Mouse (Mus musculus) layer of hippocampus, postnatal 36 days (tissue): Measurements from ENCODE around the gene Timm17a. TPM values are rescaled to one million over a fixed set of nuclear protein-coding genes. Genes with fewer than 3 reads are reported as not detected.

ENCODE experiments used
- DNase-seq, 2 experiments: peaks; one replicate each; pipeline ENCODE4 v3.0.0; 2022
- total RNA-seq, 2 experiments: library from RNA; stranded (reverse); gene quantifications; 2 replicates each; pipeline ENCODE4 v1.2.3; 2021

The Timm17a gene
- total RNA-seq, 2 experiments from 2014 or later, result 162 to 176 TPM

DNA sequence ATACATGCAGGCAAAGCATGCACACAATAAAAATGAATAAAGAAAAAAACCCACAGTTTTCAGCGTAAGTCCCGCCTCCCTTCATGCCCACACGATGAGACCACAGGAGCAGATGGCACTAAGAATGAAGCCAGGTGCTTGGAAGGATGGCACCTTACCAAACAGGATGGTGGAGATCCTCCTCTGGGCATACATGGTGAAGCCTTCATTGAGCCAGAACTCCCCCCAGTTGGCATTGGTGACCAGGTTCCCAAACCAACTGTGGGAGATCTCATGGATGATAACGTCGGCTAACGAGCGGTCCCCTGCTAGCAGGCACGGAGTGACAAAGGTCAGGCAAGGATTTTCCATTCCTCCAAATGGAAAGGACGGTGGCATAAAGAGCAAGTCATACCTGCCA, 42.2 kb downstream of the Timm17a start:
- DNase-seq, result no peak

DNA sequence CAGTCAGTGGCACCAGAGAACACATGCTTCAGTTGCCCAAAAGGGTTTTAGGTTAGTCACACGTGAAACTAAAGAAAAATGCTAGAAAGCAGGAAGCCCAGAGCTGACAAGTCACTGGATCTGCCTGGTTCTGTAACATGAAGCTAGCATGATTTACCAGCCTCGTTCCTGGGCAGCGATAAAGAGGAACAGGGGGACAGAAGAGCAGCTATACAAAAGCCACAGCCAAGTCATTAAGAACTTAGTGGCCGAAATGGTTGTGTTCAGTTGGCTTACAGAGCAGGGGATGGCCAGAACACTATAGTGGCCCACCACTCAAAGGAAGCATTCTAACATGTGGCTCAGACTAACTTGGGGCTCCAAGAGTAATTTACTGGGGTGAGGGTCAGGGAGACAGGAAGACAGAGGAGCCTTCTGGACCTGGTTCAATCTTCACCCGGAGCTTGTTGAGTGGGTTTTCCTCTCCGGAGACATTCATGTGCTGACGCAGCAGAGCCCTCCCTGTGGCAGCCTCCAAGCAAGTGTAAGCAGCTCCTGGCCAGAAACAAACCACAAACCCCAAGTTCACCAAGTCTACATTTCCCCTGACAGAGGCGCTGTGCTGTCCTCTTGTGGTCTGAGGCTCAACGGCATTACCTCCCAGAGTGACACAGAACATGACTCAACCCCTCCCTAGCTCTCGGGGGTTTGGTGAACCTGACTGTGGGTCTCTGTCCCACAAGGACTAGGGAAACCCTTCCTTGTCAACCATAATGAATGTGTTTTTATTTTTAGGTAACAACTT, 45.7 kb downstream of the Timm17a start:
- DNase-seq, result no peak

DNA sequence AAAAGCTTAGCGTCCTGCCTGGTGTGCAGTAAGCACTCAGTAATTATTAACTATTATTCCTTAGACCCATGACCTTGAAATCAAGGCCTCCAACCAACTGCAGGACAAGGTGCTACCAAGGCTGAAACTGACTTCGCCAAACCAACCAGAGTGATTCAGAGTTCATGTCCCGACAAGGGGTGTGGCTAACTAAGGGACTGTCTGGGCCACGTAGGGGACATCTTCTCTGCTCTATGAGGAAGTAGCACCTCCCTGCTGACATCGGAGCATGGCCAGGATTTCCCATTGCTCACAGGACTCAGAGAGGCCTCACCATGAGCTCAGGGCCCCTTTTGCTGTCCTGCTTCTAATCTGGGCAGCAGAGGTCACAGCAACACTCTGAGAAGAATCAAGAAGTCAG, 47.7 kb downstream of the Timm17a start:
- DNase-seq, result no peak

DNA sequence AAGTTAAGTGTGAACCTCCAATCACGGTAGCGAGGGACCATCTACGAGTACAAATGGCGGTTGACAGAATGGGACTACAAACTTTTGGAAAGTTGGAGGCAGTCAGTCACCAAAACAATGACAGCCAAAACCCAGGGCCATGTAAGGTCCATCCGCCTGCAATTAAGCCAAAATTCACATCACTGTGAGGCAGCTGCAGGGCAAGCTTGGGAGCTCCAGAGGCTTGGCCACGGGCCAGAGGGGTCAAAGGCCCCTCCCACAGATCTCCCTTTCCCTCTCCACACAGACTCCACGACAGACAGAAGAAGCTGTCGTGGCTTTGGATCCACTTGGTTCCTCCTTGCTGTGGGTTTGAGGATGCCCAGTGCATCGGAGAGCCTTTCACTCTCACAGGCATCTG, 50.3 kb downstream of the Timm17a start:
- no peak for DNase-seq

GRCm38 (mm10) chr1:135262329-135262728, 51.2 kb downstream of the Timm17a start:
- DNase-seq, result no peak

DNA sequence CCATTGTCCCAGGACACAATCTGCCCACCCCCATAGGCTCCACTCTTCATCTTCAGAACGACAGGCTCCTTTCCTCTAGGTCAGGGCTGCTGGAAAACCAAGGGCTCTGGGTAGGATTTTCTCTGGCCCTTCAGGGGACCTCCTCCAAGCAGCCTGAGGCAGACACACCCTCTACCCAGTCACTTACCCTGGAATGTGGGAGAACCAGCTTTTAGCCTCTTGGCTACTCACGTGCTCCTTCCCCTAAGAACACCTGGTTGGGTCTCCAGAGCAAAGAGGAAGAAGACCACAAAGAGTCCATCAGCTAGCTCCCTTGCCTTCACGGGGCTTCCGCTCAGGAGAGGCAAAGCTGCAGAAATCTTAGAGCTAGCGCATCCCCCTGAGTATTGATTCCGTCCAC, 52.6 kb downstream of the Timm17a start:
- no peak for DNase-seq

DNA sequence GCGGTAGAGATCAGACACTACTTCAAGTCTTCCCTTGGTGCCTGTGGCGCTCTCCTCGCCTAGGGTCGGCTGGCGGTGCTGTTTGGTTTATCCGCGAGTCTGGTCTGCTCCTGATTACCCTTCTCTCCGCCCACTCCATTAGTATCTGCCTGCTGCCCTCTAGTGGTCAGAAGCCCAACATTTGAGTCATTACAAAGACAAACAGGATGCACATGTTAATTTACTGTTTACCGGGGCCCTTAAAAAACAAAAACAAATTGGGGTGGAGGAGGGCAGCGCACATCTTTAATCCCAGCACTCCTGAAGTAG, 54.5 kb downstream of the Timm17a start:
- DNase-seq, result peak; percentile 48 to 74

GRCm38 (mm10) chr1:135258380-135259127, 55.0 kb downstream of the Timm17a start, which contains the start of gene Elf3:
Gene Elf3 (minus strand): TSS chr1:135258568.
- no peak for DNase-seq

DNA sequence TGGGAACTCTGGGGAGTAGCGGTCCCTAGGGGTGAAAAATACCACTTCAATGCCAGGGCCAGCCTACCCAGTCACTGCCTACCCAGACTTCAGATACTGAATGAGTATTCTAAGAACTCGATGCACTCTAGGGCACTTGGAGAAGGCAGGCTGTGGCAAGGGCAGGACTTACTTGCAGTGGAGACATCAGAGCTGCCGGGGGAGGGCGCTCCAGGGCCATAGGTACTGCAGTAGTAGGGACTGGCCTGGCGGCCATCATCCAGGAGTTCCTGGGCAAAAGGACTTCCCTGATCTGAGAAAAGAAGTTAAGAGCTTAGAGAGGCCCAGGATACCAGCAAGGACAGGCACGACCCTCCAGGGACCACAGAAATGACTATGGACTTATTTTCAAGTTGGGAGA, 57.3 kb downstream of the Timm17a start:
- no peak for DNase-seq

DNA sequence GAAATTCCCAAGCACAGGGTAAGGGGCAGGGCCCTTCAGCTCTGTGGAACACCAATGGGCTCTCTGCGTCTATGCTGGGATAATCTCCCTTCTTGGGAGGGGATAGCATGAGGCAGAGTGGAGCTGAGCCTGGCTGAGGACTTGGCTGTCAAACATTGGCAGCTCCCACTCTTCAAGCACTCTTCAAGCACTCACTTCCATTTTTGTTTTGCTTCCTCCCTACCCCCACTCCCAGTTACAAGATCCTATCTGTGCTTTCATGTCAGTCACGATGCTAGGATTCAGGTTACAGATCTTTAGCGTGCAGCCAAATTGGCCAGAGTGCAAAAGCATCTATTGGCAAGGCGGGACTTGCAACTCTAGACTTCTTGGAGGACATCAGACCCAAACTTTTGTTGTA, 60.7 kb downstream of the Timm17a start:
- DNase-seq, result no peak

GRCm38 (mm10) chr1:135251405-135251804, 62.2 kb downstream of the Timm17a start:
- DNase-seq, result no peak

- no peak for DNase-seq
Measured at GRCm38 (mm10) chr1:135250706-135251105, 62.9 kb downstream of the Timm17a start.

DNA sequence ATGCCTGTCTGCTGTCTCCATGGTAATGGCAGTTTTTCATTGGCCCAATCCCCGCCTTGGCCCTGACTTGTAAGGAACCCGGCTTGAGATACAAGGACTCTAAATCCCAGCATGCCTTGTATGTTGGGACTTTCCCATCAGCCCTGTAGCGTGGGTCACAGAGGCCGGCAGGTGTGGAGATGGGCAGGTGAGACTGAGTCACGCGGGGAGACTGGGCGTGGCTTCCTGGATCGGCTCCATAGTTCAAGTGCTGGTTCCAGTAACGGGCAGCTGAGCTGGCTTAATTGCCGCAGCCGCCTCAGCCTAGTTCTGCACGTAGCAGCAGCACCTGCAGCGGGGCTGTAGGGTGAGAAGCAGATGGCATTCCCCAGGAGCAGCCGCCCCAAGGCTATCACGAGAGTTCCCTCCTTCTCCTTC, 65.1 kb downstream of the Timm17a start:
- DNase-seq, result peak; percentile 24 to 40

Other genes with a start within 250 kb of the Timm17a start
- 1 to 10 TPM; 1.7 to 1.8 TPM for gene Lgr6, start 208.5 kb downstream of the Timm17a start, total RNA-seq
- not detected for gene Ptpn7, start 181.1 kb downstream of the Timm17a start, total RNA-seq
- gene Arl8a, start 167.0 kb downstream of the Timm17a start, total RNA-seq, result 100 to 1,000 TPM; 251 to 253 TPM
- gene Gpr37l1, start 146.1 kb downstream of the Timm17a start, total RNA-seq, result 100 to 1,000 TPM; 188 to 199 TPM
- not detected for gene Elf3, start 55.2 kb downstream of the Timm17a start, total RNA-seq
- gene Rnpep, start 29.7 kb downstream of the Timm17a start, total RNA-seq, result 10 to 100 TPM; 54.0 to 65.4 TPM
- gene Lmod1, start 11.0 kb upstream of the Timm17a start, total RNA-seq, result under 1 TPM; 0.70 to 0.91 TPM
- 100 to 1,000 TPM; 112 to 121 TPM for gene Shisa4, start 61.5 kb upstream of the Timm17a start, total RNA-seq
- 100 to 1,000 TPM; 158 to 162 TPM for gene Ipo9, start 116.7 kb upstream of the Timm17a start, total RNA-seq